Mouse (Mus musculus) spleen, postnatal 14 days (tissue): ENCODE results near the gene Ripor2.

ENCODE experiments used
- DNase-seq, 2 experiments: peaks; one replicate each; pipeline ENCODE4 v3.0.0; 2021 to 2022; ENCODE audit warnings: low spot score in 2 of 2

Ripor2 gene

DNA sequence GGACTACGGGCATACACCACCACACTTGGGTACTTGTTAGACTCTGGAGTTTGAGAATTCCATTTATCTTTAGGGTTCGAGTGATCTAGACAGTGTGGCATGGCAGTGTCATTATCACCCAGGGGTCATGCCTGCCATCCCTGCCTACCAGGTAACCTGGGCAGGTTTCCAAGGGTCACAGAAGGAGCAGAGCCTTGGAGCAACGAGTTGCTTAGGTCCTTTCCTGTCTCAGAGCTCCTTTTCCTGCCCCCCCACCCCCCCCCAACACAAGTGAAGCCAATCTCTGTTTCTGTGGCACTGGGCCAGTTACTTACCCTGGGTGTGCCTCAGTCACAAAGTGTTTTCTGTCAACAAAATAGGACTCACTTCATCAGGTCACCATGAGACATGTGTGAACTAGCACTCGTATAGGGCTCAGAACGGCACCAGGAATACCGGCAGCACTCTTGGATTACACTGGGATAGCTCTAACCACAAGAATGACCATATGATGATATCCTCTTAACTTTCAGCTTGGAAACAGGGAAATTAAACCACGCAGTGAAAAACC, 130.7 kb downstream of the Ripor2 start:
- DNase-seq: no peak

DNA sequence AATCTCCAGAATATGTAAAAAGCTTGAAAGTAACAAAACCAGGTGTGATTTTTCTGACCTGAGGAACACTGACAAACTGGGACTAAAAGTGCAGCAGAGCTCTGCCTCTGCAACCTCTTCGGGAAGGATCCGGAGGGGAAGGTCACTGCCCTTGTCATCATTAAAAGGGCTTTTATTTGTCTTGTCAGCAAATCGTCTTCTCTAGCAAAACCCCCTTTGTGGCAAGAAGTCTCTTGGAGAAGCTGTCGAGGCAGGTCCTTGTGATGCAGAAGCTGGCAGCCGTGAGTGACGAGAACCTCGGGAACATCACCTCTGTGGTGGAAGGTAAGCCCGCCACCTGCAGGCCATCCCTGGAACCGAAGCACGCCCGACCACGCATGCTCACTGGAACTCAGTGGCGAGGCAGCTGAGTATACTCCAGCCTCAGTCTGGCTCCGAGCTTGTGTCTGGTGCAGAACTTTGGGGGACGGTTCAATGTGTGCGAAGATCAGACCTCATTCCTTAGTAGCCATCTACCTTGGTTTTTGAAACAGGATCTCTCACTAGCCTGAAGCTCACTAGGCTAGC, 131.5 kb downstream of the Ripor2 start:
- peak; percentile 58 to 66 for DNase-seq

DNA sequence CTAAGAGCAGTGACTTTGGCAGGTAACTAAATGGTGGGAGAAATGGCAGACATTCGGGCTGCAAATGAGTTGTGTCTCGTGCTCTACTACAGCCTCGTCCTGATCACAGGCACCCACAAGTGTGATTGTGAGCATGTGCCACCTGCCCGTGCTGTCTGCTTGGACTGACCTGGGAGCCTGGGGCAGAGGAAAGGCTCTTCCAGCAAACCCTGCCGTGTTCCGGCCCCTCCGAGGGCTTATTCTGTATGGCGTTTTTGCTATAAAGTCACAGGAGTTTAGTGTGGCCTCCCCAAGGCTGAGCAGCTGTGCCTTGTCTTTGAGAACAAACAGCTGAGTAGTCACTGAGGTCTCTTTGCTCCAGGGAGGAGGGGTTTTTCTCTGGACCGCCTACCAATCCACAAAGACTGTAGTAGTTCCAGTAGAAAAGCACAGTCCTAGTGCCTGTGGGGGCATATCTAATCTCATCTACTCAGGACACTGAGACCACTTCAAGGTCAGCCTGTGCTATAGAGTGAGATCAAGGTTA, 132.4 kb downstream of the Ripor2 start:
- no peak for DNase-seq

DNA sequence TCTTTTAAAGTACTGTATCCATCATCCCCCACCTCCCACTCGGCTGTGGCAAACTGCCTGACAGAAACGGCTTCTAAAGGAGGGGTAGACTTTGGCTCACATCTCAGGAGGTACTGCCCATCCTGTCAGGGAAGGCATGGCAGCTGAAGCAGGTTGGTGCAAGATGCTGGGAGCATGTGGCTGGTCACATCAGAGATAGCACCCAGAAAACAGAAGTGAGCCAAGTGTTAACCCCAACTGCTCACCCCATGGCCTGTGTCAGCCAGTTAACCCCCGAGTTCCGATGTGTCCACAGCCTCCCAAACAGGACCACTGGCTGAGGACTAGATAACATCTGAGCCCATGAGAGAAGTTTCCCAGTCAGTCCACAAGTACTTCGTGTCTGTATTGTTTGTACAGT, 133.6 kb downstream of the Ripor2 start:
- DNase-seq: no peak

DNA sequence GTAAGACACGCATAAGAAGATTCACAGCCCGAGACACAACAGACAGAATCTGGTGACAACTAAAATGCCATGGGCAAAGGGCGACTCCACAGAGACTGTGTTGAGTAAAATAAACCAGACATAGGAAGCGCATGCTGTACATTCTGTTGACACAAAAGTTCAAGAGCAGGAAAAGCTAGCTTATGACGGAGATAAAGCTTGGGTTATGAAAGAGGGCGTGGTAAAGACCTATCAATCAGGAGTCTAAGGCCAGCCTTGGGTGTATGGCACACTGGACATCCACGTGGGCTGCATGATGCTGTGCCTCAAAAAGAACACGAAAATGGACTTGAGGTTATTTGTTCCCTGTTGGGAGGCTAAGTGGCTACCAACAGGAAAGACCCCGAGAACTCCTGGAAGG, 134.5 kb downstream of the Ripor2 start:
- no peak for DNase-seq

- DNase-seq: no peak
Observed at GRCm38 (mm10) chr13:24717677-24718076, 135.7 kb downstream of the Ripor2 start.

DNA sequence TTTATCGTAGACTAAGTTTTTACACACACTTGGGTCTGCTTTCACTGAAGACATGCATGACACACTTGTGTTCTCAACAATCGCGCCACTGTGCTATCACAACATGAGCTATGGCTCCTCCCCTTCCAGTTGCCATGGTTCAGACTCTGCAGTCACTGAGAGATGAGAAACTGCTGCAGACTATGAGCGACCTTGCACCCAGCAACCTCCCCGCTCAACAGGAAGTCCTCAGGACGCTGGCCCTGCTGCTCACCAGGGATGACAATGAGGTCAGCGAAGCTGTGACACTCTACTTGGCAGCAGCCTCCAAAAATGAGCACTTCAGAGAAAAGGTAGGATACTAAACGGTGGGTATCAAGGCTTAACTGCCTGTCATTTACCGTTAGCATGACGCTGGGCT, 139.5 kb downstream of the Ripor2 start:
- no peak for DNase-seq

DNA sequence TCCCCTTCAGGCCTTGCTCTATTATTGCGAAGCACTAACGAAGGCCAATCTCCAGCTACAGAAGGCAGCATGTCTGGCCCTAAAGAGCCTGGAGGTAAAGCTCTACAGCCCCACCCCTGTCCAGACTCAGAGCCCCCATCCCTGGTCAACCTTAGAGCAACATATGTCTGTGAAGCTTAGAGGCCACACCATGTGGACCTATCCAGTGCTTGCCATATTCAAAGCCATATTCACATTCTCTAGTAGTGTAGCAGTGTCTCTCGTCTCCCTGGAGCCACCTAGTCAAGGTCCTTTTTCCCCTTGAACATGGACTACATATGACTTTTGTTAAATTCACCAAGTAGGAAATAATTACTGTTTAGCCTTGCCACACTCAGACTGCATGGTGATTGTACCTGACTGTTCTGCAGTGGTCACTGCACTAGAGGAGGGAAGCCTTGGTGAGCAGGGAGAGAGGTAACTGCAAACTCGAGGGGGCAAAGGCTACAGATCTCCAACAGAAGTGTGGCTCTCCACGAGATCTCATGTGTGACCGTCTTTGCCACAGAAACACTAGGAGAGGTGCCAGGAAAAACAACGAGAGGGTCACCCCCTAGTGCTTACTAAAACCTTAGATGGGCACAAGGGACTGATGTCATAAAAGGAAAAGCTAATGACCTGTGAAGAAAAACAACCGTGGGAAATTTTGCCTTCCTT, 141.9 kb downstream of the Ripor2 start:
- no peak for DNase-seq

- DNase-seq: no peak
Observed at GRCm38 (mm10) chr13:24724395-24724759, 142.4 kb downstream of the Ripor2 start.

- no peak for DNase-seq
Observed at GRCm38 (mm10) chr13:24729128-24729527, 147.1 kb downstream of the Ripor2 start.

GRCm38 (mm10) chr13:24734502-24734901, 152.5 kb downstream of the Ripor2 start:
- no peak for DNase-seq

DNA sequence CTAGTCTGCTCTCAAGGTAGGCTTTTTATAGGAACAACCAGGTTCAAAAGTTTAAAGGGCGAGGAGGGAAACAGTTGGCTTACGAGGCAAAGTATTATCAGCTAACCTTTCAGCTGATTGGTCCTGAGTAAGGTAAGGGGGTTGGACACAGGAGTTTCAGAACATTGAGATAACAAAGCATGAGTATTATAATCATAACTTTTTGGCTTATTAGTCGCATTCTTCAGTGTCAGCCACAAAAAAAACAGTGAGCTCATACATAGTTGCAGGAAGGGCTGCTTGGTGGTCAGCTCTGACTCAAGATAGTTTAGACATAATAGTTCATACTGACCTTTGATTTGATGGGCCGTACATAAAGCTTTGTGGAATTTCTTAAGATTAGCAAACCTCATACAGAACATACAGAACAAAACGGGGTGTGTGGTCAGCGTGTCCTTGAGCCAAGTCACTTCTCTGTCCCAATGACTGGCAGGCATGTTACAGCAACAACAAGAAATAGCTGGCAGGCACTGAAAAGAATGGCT, 153.7 kb downstream of the Ripor2 start:
- DNase-seq: no peak

DNA sequence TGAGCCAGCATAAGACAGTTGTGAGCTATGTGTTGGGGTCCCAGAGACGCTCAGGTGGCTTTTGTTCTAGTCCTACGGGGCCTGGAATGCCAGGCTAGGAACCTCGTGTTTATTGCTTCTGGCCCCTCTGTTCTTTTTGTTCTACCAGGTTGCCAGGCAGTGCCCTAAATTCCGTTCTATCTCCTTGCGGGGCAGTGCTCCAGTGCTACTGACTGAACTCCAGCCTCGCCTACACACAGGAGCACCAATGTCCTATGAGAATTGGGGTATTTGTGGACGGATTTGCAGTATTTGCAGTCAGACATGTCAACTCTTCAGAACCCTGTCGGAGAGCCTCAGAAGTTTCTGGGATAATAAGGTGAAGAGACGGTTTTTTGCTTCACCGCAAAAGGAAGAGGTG, 159.0 kb downstream of the Ripor2 start, which contains the start of gene Armh2:
TSS of gene Armh2 (plus strand) at position 205 of the 400 bp plus-strand sequence.
- no peak for DNase-seq

- DNase-seq: no peak
Observed at GRCm38 (mm10) chr13:24747823-24748222, 165.8 kb downstream of the Ripor2 start.

- no peak for DNase-seq
Observed at GRCm38 (mm10) chr13:24750807-24751206, 168.8 kb downstream of the Ripor2 start.

DNA sequence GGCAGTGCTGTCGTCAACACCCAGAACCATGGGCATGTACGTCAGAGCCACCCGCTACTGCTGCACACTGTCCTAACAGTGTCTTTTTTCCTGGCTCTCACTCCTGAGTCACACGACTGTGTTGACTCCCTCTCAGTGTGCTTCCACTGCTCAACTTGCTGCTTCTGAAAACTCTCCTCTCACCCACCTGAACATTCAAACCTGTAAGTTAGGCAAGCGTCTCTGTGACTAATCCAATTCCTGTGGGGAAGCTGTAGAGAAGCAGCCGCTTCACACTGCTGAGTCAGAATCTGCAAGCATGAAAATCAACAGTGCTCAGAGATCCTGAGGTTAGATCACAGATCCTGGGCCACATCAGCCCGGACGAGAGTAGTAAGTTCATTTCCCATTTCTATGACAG, 169.4 kb downstream of the Ripor2 start:
- no peak for DNase-seq

- DNase-seq: no peak
Observed at GRCm38 (mm10) chr13:24756756-24757155, 174.8 kb downstream of the Ripor2 start.

DNA sequence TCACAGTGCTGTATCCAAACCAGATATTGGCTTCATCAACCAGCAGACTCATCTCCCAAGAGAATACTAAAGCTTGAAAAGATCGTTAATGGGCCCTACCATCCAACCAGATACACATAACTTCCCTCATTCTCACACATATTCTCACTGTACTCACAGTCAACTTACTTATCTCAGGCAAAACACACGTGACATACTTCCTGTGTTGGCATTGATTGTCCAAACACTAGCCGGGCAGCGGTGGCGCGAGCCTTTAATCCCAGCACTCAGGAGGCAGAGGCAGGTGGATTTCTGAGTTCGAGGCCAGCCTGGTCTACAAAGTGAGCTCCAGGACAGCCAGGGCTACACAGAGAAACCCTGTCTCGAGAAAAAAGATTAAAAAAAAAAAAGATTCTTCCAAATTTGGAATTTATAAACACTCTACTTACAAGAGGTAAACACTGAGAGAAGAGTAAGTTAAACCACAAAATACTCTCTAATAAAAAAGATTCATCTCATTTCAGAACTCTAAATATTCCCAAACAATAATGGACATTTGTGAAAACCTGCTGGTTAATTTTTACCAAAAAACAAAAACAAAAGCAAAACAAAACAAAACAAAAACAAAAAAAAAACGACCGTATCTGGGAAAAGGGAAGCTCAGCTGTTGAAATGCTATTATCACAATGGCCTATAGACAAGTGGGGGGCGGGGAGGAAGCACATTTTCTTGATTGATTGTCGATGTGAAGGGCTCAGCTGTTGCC, 176.0 kb downstream of the Ripor2 start:
- no peak for DNase-seq

- DNase-seq: no peak
Observed at GRCm38 (mm10) chr13:24759451-24759850, 177.5 kb downstream of the Ripor2 start.

DNA sequence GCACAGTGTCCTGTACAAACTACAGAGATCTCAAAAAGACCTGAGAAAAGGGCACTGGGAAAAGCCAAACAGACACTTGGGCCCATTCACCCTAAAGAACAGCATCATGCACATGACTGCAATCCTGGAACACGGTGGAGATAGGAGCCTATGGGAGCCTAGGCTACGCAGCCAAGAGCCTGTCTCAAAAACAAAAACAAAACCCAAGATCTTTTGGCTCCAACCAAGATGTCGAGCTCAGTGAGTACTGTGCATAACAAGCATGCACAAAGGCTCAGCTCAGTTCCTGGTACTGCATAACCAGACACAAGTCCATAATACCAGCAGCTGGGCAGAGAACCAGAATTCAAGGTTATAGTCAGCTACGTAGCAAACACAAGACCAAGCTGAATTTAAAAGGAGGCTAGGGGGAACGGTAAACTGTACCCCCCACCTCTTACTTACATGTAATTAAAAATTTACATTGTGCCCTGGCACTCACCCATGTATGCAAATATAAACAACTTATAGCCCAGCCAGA, 178.4 kb downstream of the Ripor2 start:
- no peak for DNase-seq

GRCm38 (mm10) chr13:24761083-24761402, 179.1 kb downstream of the Ripor2 start:
- DNase-seq: no peak
